Mouse (Mus musculus) testis, adult 2 months (tissue): ENCODE measurements around the gene Ptma. TPM values are rescaled to one million over a fixed set of nuclear protein-coding genes. Genes with fewer than 3 reads are reported as not detected.

Source experiments
- H3K27ac ChIP-seq: fragments of 200-500 bp; 2 replicates; pipeline ENCODE4 v1.5.1; 2012; ENCODE audit warnings: low read depth, low read length; ENCODE audit not compliant: control insufficient read depth, insufficient read depth
- H3K27me3 ChIP-seq: fragments of 200-500 bp; 2 replicates; pipeline ENCODE4 v1.6.1; 2012; ENCODE audit warnings: mild to moderate bottlenecking, low read length, moderate library complexity; ENCODE audit not compliant: control insufficient read depth, insufficient read depth
- H3K36me3 ChIP-seq: fragments of 200-500 bp; 2 replicates; pipeline ENCODE4 v1.6.1; 2012; ENCODE audit warnings: mild to moderate bottlenecking, low read length; ENCODE audit not compliant: control insufficient read depth, insufficient read depth
- H3K4me1 ChIP-seq: fragments of 200-500 bp; 2 replicates; pipeline ENCODE4 v1.6.1; 2012; ENCODE audit warnings: low read length; ENCODE audit not compliant: control insufficient read depth, insufficient read depth
- H3K4me3 ChIP-seq: fragments of 200-500 bp; 2 replicates; pipeline ENCODE4 v1.5.1; 2012; ENCODE audit warnings: low read depth, mild to moderate bottlenecking, low read length, moderate library complexity, mixed read lengths; ENCODE audit not compliant: control insufficient read depth
- CTCF ChIP-seq: fragments of 200-500 bp; IDR thresholded peaks from 2 replicates; pipeline ENCODE4 v1.5.1; 2012; ENCODE audit warnings: low read depth, mild to moderate bottlenecking, inconsistent platforms, low read length, moderate library complexity; ENCODE audit not compliant: control insufficient read depth, insufficient read depth, insufficient replicate concordance
- POLR2A ChIP-seq: fragments of 200-500 bp; IDR thresholded peaks from 2 replicates; pipeline ENCODE4 v1.6.1; 2012; ENCODE audit warnings: low read depth, mild to moderate bottlenecking, inconsistent platforms, low read length, moderate library complexity; ENCODE audit not compliant: control insufficient read depth
- polyA plus RNA-seq: library from polyadenylated mRNA; depleted of rRNA; stranded (reverse); fragments of >200 nt; gene quantifications from 2 replicates; pipeline ENCODE4 v1.2.3, GENCODE M21; 2012

Ptma gene
- polyA plus RNA-seq, 1 experiment: 126 TPM

- Histone ChIP-seq H3K27me3 (no peaks in the 10 kb centered on the region), H3K4me1 (peaks cover 11% of the 10 kb centered on the region), H3K36me3 (no peaks in the 10 kb centered on the region), H3K27ac (peak overlapping the region; percentile 45), H3K4me3 (no peak overlapping the region)
- TF ChIP-seq CTCF: no peak
- no peak for TF ChIP-seq POLR2A
These were observed 29.2 kb upstream of the Ptma start for GRCm38 (mm10) chr1:86497361-86497760.

GRCm38 (mm10) chr1:86497986-86498385 is 28.5 kb upstream of the Ptma start:
- peak overlapping the region; percentile 45 for H3K27ac ChIP-seq
- no peaks in the 10 kb centered on the region for H3K27me3 ChIP-seq
- peaks cover 9% of the 10 kb centered on the region for H3K4me1 ChIP-seq
- H3K36me3 ChIP-seq: no peaks in the 10 kb centered on the region
- TF ChIP-seq CTCF (no peak), POLR2A (no peak)
- H3K4me3 ChIP-seq: no peak overlapping the region

- Histone ChIP-seq H3K4me3 (no peak overlapping the region), H3K27ac (peak overlapping the region; percentile 62; the same call in 1 of the 2 replicates), H3K4me1 (peaks cover 16% of the 10 kb centered on the region), H3K36me3 (no peaks in the 10 kb centered on the region), H3K27me3 (no peaks in the 10 kb centered on the region)
- no peak for TF ChIP-seq POLR2A
- no peak for TF ChIP-seq CTCF
These were observed 27.9 kb upstream of the Ptma start for GRCm38 (mm10) chr1:86498611-86499010.

- peaks cover 23% of the 10 kb centered on the region for H3K4me1 ChIP-seq
- H3K36me3 ChIP-seq: no peaks in the 10 kb centered on the region
- H3K27ac ChIP-seq: no peak overlapping the region
- no peaks in the 10 kb centered on the region for H3K27me3 ChIP-seq
- TF ChIP-seq CTCF (0 out of 2 replicates have a peak, but pooled peaks have one; percentile 15), POLR2A (no peak)
- H3K4me3 ChIP-seq: no peak overlapping the region
These were observed 26.6 kb upstream of the Ptma start for GRCm38 (mm10) chr1:86499903-86500302.

- TF ChIP-seq CTCF: no peak
- no peak for TF ChIP-seq POLR2A
- H3K27me3 ChIP-seq: no peaks in the 10 kb centered on the region
- H3K4me1 ChIP-seq: peaks cover 31% of the 10 kb centered on the region
- H3K4me3 ChIP-seq: no peak overlapping the region
- no peaks in the 10 kb centered on the region for H3K36me3 ChIP-seq
- no peak overlapping the region for H3K27ac ChIP-seq
These were observed 25.8 kb upstream of the Ptma start for GRCm38 (mm10) chr1:86500681-86501080.

GRCm38 (mm10) chr1:86501114-86501532 is 25.4 kb upstream of the Ptma start:
- Histone ChIP-seq H3K36me3 (no peaks in the 10 kb centered on the region), H3K4me3 (no peak overlapping the region), H3K4me1 (peaks cover 29% of the 10 kb centered on the region), H3K27ac (no peak overlapping the region), H3K27me3 (no peaks in the 10 kb centered on the region)
- TF ChIP-seq CTCF: peak; percentile 39; the same call in 1 of the 2 replicates
- TF ChIP-seq POLR2A: no peak; the same call in 1 of the 2 replicates

GRCm38 (mm10) chr1:86501559-86501958 is 25.0 kb upstream of the Ptma start:
- Histone ChIP-seq H3K27ac (no peak overlapping the region), H3K4me3 (no peak overlapping the region), H3K36me3 (no peaks in the 10 kb centered on the region), H3K27me3 (no peaks in the 10 kb centered on the region), H3K4me1 (peaks cover 29% of the 10 kb centered on the region)
- TF ChIP-seq CTCF (peak; percentile 82), POLR2A (0 out of 2 replicates have a peak, but pooled peaks have one; percentile 22)
